Mouse (Mus musculus) retina, adult 2 months (tissue): ENCODE data around the gene Dnaaf2.
"Not testable (repeated sequence)": the region's sequence is repeated elsewhere in the genome, so short reads cannot be mapped to it uniquely, and the experiment has no call there.

Experiments used
- DNase-seq: peaks from one replicate; pipeline ENCODE4 v3.0.0-alpha.2; 2012; ENCODE audit warnings: low read depth, low spot score

Gene Dnaaf2

DNA sequence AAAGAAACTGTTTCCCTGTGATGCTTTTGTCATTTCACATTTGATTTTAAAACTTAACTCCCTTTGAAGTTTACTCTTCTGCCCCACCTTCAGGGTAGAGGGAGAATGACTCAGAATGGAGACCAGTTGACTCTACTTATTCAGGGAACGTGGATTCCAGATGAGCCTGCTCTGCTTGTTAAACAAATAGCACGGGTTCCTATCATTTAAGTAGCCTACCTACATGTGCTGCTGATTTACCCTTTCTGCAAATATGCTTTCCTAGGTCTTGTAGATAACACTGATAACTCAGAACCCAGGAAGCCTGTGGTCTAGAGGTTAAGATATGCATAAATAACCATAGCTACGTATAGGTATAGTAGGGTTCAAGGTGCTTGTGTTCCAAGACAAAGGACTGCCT, 33.3 kb downstream of the Dnaaf2 start:
- no peak for DNase-seq

DNA sequence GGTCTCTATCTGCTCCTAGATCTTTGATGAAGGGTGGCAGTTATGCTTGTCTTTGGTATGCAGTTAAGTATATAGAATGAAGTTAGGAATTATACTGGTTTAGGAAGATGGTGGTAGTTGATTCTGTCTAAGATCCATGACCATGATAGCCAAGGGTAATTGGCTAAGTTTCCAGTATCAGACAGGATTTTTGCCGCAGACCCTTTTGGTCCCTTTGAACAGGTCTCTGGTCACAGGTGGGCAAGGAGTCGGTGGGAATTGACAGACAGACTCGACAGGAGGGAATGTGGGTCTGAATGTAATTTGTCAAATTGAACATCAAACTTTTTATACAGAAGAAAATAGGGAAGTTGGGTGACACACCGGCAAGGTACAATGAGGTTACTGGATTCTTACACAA, 34.6 kb downstream of the Dnaaf2 start:
- not testable (repeated sequence) for DNase-seq

DNA sequence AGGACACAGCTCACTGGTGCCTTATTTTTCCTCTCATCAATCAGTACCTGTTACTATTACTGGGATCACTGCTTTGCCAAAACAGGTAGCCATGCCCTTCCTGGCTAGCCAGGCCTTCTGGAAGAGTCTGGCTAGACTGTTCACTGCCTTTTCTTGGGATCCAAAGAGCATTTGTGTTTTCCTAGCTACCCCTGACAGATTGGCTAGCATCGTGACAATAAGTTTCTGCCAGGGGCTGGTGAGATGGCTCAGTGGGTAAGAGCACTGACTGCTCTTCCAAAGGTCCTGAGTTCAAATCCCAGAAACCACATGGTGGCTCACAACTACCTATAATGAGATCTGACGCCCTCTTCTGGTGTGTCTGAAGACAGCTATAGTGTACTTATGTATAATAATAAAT, 37.6 kb downstream of the Dnaaf2 start:
- not testable (repeated sequence) for DNase-seq

DNA sequence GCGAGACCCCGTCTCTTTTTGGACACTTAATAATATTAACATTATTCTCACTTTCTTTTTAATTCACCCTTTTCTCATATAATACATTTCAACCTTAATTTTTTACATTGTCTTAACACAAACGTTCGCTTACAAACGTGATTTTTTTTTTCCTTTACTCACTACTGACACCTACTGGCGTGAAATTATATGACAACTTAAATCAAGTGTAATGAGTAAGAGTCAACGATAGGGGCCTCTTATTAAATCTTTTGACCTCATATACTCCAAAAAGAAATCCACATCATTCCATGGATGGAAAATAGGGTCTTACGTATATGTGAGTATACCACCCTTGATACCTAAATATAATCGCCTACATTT, 38.7 kb downstream of the Dnaaf2 start:
- DNase-seq, result peak; percentile 74

DNA sequence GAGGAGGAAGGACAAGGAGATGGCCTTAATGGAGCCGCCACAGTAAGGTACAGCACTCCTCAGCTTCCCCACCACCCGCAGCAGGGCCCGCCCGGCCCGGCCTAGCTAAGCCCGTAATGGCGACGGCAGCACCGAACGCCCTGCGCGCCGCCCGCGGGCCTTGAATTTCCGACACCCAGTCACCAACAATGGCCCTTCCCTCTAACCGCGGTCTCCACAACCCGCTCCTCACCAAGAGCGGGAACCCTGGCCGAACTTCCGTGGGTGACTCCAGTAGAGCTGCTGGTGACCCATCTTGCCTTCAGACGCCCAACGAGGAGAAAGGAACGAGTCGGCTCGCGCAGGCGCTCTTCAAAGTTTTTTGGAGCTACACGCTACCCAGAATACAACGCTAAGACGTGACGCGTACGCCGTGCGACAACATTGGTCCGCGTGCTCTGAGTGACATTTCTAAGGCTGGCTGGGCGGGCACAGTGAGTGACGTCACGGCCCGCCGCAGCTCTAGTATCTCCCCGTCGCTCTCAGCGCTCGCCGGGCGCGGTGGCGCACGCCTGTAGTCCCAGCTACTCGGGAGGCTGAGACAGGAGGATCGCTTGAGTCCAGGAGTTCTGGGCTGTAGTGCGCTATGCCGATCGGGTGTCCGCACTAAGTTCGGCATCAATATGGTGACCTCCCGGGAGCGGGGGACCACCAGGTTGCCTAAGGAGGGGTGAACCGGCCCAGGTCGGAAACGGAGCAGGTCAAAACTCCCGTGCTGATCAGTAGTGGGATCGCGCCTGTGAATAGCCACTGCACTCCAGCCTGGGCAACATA, 39.3 kb downstream of the Dnaaf2 start, which contains the start of gene Rps29:
Gene Rps29, minus strand, starts transcription at position 422 of the 813 bp plus-strand sequence.
- peak; percentile 96 for DNase-seq

DNA sequence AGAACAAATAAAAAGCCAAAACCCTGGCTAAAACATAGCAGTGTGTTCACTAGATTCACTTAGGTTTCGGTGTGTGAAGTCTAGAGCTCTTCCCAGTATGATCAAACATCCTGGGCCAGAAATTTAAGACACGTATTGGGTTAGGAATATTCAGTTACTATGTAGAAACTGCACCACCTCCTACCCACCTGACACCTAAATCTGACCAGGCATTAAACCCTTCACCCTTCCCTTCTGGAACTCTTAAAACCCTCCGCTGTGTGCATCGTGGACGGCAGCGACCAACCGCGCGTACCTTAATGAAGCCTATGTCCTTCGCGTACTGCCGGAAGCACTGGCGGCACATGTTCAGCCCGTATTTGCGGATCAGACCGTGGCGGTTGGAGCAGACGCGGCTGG, 39.9 kb downstream of the Dnaaf2 start:
- DNase-seq, result peak; percentile 3

DNA sequence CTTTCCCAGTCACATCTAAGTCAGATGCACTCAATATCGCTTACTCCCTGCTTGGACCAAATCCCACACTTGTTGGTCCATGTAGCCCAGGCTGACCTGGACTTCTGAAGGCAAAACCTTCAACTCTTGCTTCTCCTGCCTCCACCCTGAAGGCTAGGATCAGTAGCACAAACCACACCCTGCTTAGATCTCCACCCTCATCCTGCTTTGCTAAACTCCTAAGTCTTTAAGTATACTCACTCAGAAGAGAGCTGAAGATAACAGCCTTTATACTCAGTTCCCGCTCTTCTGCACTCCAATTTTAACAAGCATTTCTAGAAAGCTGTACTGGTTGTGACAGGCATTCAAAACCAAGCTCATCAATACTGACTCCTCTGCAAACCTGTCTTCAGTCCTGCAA, 41.1 kb downstream of the Dnaaf2 start:
- no peak for DNase-seq

DNA sequence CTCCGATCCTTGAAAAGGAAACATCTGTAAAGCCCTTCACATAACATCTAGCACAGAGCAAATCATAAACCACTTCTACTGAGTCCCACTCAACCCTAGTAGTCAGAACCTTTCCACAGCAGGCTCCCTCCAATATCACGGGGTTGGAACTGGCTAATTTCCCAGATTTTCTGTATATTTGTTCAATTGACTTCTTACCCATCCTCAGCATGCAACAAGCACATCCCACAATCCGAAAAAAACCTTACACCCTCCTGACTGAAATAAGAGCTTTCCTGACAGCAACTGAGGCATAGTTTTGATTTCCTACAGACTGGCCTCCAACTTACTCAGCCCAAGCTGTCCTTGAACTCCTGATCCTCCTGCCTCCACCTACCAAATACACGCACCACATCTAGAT, 41.8 kb downstream of the Dnaaf2 start:
- DNase-seq, result no peak

DNA sequence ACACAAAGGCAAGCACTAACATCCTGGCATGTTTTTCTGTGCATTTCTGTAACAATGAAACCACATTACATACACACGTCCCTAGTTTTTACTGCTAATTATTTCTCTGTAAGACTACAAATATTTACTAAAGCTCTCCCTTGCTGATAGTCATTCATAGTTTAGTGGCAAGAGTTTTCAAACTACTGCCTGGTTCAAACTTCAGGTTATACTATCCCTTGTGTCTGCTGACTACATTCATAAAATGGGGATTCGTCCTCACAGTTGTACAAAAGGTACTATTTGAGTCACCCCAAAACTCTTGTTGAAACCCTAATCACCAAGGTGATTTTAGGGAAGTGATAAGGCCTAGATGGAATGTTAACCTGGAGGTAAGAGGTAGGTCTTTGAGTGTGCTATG, 42.3 kb downstream of the Dnaaf2 start:
- DNase-seq, result no peak

DNA sequence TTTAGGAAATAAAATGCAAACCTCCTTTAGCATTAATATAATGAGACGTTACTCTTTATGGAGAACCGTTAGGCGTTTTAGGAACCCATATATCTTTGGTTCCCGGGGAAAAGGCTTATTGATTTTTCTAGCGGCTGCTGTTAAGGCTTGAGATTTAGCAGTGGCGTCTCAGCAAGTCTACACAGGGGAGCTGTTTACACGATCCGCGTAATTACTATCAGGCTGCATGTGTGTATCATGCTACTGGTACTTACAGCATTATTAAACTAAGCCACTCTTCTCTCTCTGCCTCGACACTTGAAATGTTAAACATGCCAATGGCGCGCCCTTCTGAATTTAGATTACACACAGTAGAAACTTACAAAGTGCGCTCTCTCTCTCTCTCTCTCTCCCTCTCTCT, 48.2 kb downstream of the Dnaaf2 start:
- DNase-seq, result no peak

DNA sequence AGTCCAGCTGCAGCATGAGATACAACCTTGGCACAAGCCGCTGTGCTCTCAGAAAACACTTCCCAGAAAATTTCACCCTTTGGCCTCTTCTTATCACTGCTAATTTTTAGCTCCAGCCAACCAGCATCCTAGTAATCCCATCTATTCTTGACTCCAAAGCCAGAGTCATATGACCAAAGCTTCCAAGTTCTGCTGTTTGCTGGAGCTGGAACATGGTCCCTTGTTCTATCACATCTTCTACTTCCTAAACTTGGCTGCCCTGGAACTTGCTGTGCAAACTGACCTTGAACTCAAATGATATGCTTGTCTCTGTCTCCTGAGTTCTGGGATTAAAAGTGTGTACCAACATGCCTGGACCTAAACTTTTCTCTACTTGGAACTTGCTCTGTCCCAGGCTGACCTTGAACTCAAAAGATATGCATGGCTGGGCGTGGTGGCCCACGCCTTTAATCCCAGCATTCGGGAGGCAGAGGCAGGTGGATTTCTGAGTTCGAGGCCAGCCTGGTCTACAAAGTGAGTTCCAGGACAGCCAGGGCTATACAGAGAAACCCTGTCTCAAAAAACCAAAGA, 51.0 kb downstream of the Dnaaf2 start:
- no peak for DNase-seq

DNA sequence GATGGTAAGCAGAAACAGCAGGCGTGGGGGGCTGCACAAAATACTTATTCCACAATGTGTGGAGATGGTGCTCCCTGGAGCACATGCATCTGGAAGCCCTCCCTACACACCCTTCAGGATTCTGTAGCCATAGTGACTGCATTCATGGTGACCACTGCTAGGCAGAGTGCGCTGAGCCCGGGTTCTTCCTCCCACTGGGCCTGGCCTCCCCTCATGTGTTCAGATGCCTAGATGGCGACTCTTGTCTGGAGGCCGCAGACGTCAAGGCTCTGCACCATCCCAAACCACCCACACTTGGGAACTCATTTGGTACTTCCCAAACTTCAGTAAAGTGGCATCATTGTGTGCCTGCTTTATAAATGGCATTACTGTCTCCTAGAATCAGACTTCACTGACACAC, 54.8 kb downstream of the Dnaaf2 start:
- no peak for DNase-seq

DNA sequence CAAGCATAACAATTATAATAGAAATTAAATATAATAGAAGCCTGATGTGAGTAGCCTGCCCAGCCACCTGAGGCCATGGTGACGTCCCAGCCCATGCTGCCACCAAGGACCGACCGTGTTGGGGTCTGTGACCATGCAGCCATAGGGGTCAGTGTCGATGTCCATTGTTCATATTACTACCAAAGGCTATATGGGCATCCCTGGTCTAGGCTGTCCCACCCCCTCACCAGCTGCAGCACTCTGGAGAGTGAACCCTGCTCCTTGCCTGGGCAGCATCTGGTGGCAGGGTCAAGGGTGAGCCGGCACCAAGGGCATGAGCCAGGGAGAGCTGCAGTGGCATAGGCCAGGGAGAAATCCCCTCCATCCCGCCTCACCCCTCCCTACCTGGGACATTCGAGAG, 58.4 kb downstream of the Dnaaf2 start:
- no peak for DNase-seq

DNA sequence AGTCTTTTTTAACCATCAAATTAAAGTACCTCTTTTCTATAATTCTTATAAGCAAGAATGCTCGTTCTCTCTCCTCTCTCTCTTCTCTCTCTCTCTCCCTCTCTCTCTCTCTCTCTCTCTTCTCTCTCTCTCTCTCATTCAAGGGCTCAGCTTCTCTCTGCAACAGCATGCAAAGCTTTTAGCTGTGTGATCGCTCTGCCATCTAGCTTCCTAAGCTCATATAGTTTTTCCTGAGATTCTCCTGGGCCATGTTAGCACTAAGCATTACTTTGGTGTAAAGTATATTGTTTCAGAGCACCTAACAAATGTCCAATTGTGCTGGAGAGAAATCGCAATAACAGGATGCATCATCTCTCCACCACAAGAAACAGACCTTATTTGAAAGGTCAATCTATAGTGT, 59.0 kb downstream of the Dnaaf2 start:
- DNase-seq, result no peak
